Mouse (Mus musculus) ES-E14 (cell line): ENCODE measurements around the gene 4930402H24Rik.

Experiments used
- HCFC1 ChIP-seq: IDR thresholded peaks from 2 replicates; pipeline ENCODE4 v1.6.1; 2012; ENCODE audit warnings: low read length, inconsistent platforms, borderline replicate concordance; ENCODE audit not compliant: insufficient read depth
- ZC3H11A ChIP-seq: IDR thresholded peaks from 2 replicates; pipeline ENCODE4 v1.6.1; 2012; ENCODE audit warnings: low read depth, mild to moderate bottlenecking, inconsistent platforms, low read length, borderline replicate concordance
- ZNF384 ChIP-seq: IDR thresholded peaks from 2 replicates; pipeline ENCODE4 v1.6.1; 2012; ENCODE audit warnings: low read depth, low read length, inconsistent platforms

GRCm38 (mm10) chr2:130767483-130767882 lies 138.7 kb downstream of the 4930402H24Rik start:
- no peak for TF ChIP-seq ZNF384
- TF ChIP-seq HCFC1 = no peak
- TF ChIP-seq ZC3H11A = no peak; the same call in 1 of the 2 replicates
